Mouse (Mus musculus) neural tube, embryonic 11.5 days (tissue): ENCODE data around the gene Haus3. TPM values are rescaled to one million over a fixed set of nuclear protein-coding genes. Genes with fewer than 3 reads are reported as not detected.

ENCODE experiments used
- ATAC-seq: fragments of 200-750 bp; cut with Nextera tagmentation; 2 replicates; pipeline ENCODE4 v1.8.0; 2017; ENCODE audit warnings: moderate number of reproducible peaks, mild to moderate bottlenecking, moderate TSS enrichment, moderate library complexity; ENCODE audit not compliant: insufficient read depth, low FRiP score, low TSS enrichment
- DNase-seq: peaks from one replicate; pipeline ENCODE4 v3.0.0-alpha.2; 2015; ENCODE audit warnings: low spot score
- H3K27ac ChIP-seq: fragments of 300-500 bp; sonication (generic); 2 replicates; pipeline ENCODE4 v1.5.1; 2014; ENCODE audit warnings: low read depth, mild to moderate bottlenecking, low read length
- H3K27me3 ChIP-seq: fragments of 300-500 bp; sonication (generic); 2 replicates; pipeline ENCODE4 v1.6.1; 2014; ENCODE audit warnings: mild to moderate bottlenecking, low read length, mixed read lengths; ENCODE audit not compliant: control insufficient read depth, insufficient read depth
- H3K36me3 ChIP-seq: fragments of 300-500 bp; sonication (generic); 2 replicates; pipeline ENCODE4 v1.6.1; 2014; ENCODE audit warnings: mild to moderate bottlenecking, low read length, moderate library complexity, mixed read lengths; ENCODE audit not compliant: control insufficient read depth, insufficient read depth
- H3K4me1 ChIP-seq: fragments of 300-500 bp; sonication (generic); 2 replicates; pipeline ENCODE4 v1.6.1; 2014; ENCODE audit warnings: low read length, mixed read lengths; ENCODE audit not compliant: control insufficient read depth, insufficient read depth
- H3K4me2 ChIP-seq: fragments of 300-500 bp; sonication (generic); 2 replicates; pipeline ENCODE4 v1.6.1; 2014; ENCODE audit warnings: low read depth, mild to moderate bottlenecking, moderate library complexity
- H3K4me3 ChIP-seq: fragments of 300-500 bp; sonication (generic); 2 replicates; pipeline ENCODE4 v1.5.1; 2014; ENCODE audit warnings: low read depth, low read length
- H3K9ac ChIP-seq: fragments of 300-500 bp; sonication (generic); 2 replicates; pipeline ENCODE4 v1.6.1; 2014; ENCODE audit warnings: mild to moderate bottlenecking, low read length
- H3K9me3 ChIP-seq: fragments of 300-500 bp; sonication (generic); 2 replicates; pipeline ENCODE4 v1.6.1; 2016; ENCODE audit warnings: low read length; ENCODE audit not compliant: control insufficient read depth
- WGBS: fragments of 180-500 bp; shearing (Covaris S2); extraction: QIAGEN DNeasy Blood & Tissue Kit; methylation state at CpG from one replicate; pipeline ENCODE4 v1.1.7; 2014; 5-methylcytosine and 5-hydroxymethylcytosine counted together
- polyA plus RNA-seq: library from polyadenylated mRNA; unstranded; fragments of >200 nt; fragmentation: Nextera tagmentation; extraction: Ambion mirVana; gene quantifications from 2 replicates; pipeline ENCODE4 v1.2.1, GENCODE M21; 2014

Haus3 gene
- polyA plus RNA-seq, 1 experiment from 2014 or later, result 40.6 TPM

GRCm38 (mm10) chr5:34183976-34184375 is 14.6 kb upstream of the Haus3 start:
- ATAC-seq (no peak), DNase-seq (no peak)
- H3K4me2 ChIP-seq, result no peak overlapping the region
- no peak overlapping the region for H3K27ac ChIP-seq
- peaks cover 15% of the 10 kb centered on the region for H3K4me1 ChIP-seq
- H3K9me3 ChIP-seq, result no peaks in the 10 kb centered on the region
- 90% methylated on average over 3 of the region's 3 CpGs for WGBS
- H3K4me3 ChIP-seq, result no peak overlapping the region
- no peaks in the 10 kb centered on the region for H3K36me3 ChIP-seq
- H3K27me3 ChIP-seq, result no peaks in the 10 kb centered on the region
- H3K9ac ChIP-seq, result no peak overlapping the region

GRCm38 (mm10) chr5:34183156-34183880 is 14.0 kb upstream of the Haus3 start:
- WGBS, result 85% methylated on average over 5 of the region's 5 CpGs
- Histone ChIP-seq H3K27ac (no peak overlapping the region), H3K9ac (no peak overlapping the region), H3K9me3 (no peaks in the 10 kb centered on the region), H3K27me3 (no peaks in the 10 kb centered on the region), H3K4me1 (peaks cover 11% of the 10 kb centered on the region), H3K4me3 (no peak overlapping the region), H3K4me2 (no peak overlapping the region), H3K36me3 (no peaks in the 10 kb centered on the region)
- ATAC-seq (no peak), DNase-seq (no peak)

- WGBS, result 86% methylated on average over 3 of the region's 3 CpGs
- no peak overlapping the region for H3K27ac ChIP-seq
- no peak for ATAC-seq
- peaks cover under 1% of the 10 kb centered on the region; the same call in 1 of the 2 replicates for H3K36me3 ChIP-seq
- no peak overlapping the region for H3K4me2 ChIP-seq
- H3K4me3 ChIP-seq, result no peak overlapping the region
- no peak overlapping the region for H3K9ac ChIP-seq
- no peak for DNase-seq
- no peaks in the 10 kb centered on the region for H3K9me3 ChIP-seq
- peaks cover 9% of the 10 kb centered on the region; the same call in 1 of the 2 replicates for H3K4me1 ChIP-seq
- no peaks in the 10 kb centered on the region for H3K27me3 ChIP-seq
These were observed 13.2 kb upstream of the Haus3 start for GRCm38 (mm10) chr5:34182486-34182885.

- DNase-seq, result no peak
- WGBS, result 89% methylated on average over 4 of the region's 4 CpGs
- H3K4me2 ChIP-seq, result no peak overlapping the region
These were observed 8.5 kb upstream of the Haus3 start for GRCm38 (mm10) chr5:34177821-34178220.

GRCm38 (mm10) chr5:34177091-34177490 is 7.8 kb upstream of the Haus3 start:
- Histone ChIP-seq H3K9me3 (no peaks in the 10 kb centered on the region), H3K27ac (no peak overlapping the region), H3K36me3 (peaks cover 9% of the 10 kb centered on the region), H3K9ac (no peak overlapping the region), H3K27me3 (no peaks in the 10 kb centered on the region), H3K4me1 (no peaks in the 10 kb centered on the region), H3K4me3 (no peak overlapping the region), H3K4me2 (no peak overlapping the region)
- WGBS, result 100% methylated on average over 2 of the region's 2 CpGs
- no peak for ATAC-seq
- DNase-seq, result no peak

More at GRCm38 (mm10) chr5:34177821-34178220, 8.5 kb upstream of the Haus3 start:
- Histone ChIP-seq H3K9ac (no peak overlapping the region), H3K9me3 (no peaks in the 10 kb centered on the region), H3K36me3 (peaks cover 9% of the 10 kb centered on the region), H3K27me3 (no peaks in the 10 kb centered on the region), H3K4me1 (no peaks in the 10 kb centered on the region), H3K27ac (no peak overlapping the region), H3K4me3 (no peak overlapping the region)
- ATAC-seq, result no peak

DNA sequence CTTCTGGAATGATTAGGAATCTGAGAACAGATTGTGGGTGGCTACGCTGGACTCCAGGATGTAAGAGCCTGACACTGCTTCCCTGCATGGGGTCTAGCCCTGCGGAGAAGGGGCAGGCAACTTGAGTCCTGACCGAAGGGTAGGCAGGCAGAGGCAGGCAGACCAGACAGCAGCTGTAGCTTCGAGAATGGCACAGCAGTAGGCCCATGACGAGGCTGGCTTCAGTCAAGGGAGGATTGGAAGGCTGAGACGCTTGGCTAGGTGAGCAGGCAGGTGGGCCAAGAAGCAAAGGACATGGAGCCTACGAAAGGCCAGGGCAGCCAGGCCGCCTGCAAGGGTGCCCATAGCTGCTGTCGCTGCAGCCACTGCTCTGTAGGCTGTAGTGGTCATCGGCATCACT is 7.4 kb upstream of the Haus3 start:
- H3K4me3 ChIP-seq, result no peak overlapping the region
- H3K36me3 ChIP-seq, result peaks cover 9% of the 10 kb centered on the region
- H3K27me3 ChIP-seq, result no peaks in the 10 kb centered on the region
- ATAC-seq, result no peak
- DNase-seq, result no peak
- no peaks in the 10 kb centered on the region for H3K4me1 ChIP-seq
- H3K4me2 ChIP-seq, result no peak overlapping the region
- no peak overlapping the region for H3K27ac ChIP-seq
- no peak overlapping the region for H3K9ac ChIP-seq
- no peaks in the 10 kb centered on the region for H3K9me3 ChIP-seq
- WGBS, result 70% methylated on average over 10 of the region's 10 CpGs

GRCm38 (mm10) chr5:34175403-34175694 is 6.0 kb upstream of the Haus3 start:
- Histone ChIP-seq H3K36me3 (peaks cover 9% of the 10 kb centered on the region), H3K9me3 (no peaks in the 10 kb centered on the region), H3K9ac (no peak overlapping the region), H3K27ac (no peak overlapping the region), H3K27me3 (no peaks in the 10 kb centered on the region), H3K4me1 (no peaks in the 10 kb centered on the region), H3K4me3 (no peak overlapping the region), H3K4me2 (no peak overlapping the region)
- DNase-seq (no peak), ATAC-seq (no peak)
- 15% methylated on average over 5 of the region's 5 CpGs for WGBS

DNA sequence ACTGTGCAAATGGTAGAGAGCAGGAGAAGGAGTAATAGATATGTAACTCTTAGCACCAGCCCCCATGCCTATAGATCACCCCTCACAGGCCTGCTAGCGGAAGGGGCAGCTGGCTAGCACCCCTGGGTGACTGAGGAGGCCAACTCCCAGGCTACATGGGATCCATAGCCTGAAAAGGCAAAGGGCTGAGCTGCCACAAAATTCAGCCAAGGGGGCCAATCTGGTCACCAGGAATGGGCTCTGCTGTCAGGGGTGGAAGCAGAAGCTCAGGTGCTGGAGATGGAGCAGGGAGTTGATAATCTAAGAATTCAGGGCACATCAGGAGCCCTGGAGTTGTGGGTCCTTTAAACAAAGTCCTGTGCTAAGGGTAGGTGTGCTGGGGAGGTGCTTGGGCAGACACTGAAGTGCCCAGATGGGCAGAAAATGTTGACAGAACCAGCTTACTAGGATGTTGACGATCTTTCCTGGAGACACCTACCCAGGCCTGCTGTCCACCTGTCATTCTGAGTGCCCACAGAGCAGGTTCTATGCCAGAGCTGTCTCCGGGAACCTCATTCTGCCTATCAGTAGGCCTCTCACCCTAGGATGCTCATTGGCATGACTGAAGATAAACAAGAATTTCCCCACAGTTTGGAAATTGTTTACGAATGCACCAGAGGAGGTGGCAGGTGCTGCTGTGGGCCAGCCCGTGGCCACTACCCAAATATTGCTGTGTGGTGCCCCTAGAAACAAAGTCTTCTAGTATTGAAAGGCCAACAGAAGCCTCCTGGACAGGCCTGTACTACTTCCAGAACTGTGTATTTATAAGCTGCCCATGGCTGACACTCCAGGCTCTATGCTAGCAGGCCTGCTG is 5.4 kb upstream of the Haus3 start:
- Histone ChIP-seq H3K27me3 (no peaks in the 10 kb centered on the region), H3K9me3 (no peaks in the 10 kb centered on the region), H3K4me1 (no peaks in the 10 kb centered on the region; the same call in 1 of the 2 replicates), H3K36me3 (peaks cover 9% of the 10 kb centered on the region), H3K4me3 (no peak overlapping the region), H3K4me2 (no peak overlapping the region), H3K27ac (no peak overlapping the region), H3K9ac (no peak overlapping the region)
- ATAC-seq, result no peak
- 54% methylated on average over 5 of the region's 5 CpGs for WGBS
- no peak for DNase-seq

DNA sequence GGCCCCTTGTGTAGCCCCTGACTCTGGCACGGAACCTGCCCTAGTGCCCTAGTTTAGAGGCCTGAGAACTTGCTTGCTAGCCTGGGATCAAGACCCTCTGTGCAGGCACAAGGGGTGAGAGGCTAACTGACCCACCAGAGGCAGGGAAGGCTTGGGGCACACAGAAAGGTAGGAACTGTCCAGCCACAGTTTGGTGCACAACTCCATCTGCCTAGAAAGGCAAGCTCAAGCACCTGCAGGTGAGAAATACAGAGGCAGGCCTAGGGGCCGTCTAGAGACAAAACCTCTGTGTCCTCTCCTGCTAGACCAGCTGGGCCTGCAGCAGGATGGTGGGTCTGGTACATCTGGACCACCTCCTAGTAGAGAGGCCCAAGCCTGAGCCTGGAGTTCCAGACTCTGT is 4.7 kb upstream of the Haus3 start:
- Histone ChIP-seq H3K4me1 (no peaks in the 10 kb centered on the region; the same call in 1 of the 2 replicates), H3K27me3 (no peaks in the 10 kb centered on the region), H3K4me3 (no peak overlapping the region), H3K36me3 (peaks cover 9% of the 10 kb centered on the region), H3K9me3 (no peaks in the 10 kb centered on the region), H3K9ac (no peak overlapping the region), H3K27ac (no peak overlapping the region), H3K4me2 (no peak overlapping the region)
- 81% methylated on average over 2 of the region's 2 CpGs for WGBS
- DNase-seq (no peak), ATAC-seq (no peak)
